Mouse (Mus musculus) kidney, postnatal 36 days (tissue): Measurements from ENCODE around the gene Ptges2.
A peak's percentile ranks its signal among the peaks of the same experiment; 100 is the strongest.
"Not testable (repeated sequence)": the region's sequence is repeated elsewhere in the genome, so short reads cannot be mapped to it uniquely, and the experiment has no call there.

ENCODE experiments used
- DNase-seq, 2 experiments: peaks; one replicate each; pipeline ENCODE4 v3.0.0; 2021 to 2022; ENCODE audit warnings: mixed read lengths in 2 of 2

Ptges2 gene

GRCm38 (mm10) chr2:32395484-32395945 lies at the start of gene Ptges2:
Ptges2 (plus strand) TSS chr2:32395896.
- peak; percentile 92 to 95 for DNase-seq

DNA sequence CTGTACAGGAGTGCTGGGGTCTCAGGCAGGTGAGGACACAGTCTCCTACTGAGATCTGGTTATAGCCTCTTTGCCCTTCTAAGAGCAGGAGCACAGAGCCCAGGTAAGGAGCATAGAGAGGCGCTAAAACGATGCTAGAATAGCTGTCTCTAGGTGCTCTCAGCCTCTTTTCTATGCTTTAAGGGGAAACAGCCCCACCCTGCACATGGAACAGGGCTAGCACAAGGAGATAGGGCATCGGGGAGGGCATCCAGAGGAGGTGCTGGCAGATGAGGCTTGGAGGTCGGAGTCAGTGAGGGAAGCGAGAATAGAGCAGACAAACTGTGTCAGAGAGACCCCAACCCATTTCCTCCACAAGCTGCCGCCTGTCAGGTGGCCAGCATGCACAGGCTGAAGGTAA lies 48.7 kb upstream of the Ptges2 start:
- no peak for DNase-seq

GRCm38 (mm10) chr2:32348311-32348710 lies 47.4 kb upstream of the Ptges2 start:
- no peak for DNase-seq

DNA sequence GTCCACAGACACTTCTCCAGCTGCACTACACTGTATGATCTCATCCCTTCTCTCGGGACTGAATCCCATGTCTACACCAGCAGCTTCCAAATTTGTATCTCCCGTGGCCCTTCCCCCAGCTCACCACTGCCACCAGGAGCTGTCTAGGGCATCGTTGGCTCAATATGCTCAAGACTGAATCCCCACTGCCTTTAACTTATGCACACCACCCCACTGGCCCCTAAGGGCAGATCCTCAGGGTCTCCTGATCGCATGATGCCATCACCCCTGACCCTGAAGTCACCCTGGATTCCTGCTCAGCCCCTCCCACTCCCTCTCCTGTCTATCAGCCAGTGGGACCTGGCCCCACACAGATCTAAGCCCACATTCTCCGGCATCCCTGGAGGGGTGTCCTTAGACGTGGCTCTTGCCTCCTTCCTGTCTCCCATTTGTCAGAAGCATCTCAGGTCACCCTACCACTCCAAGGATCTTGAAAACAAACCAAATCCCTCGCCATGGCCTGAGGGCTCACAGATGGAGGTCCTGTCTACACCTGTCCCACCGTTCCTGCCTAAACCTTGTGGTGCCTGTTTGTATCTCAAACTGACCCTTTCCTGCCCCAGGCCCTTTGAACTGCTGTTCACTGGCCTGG lies 46.0 kb upstream of the Ptges2 start:
- DNase-seq = no peak

DNA sequence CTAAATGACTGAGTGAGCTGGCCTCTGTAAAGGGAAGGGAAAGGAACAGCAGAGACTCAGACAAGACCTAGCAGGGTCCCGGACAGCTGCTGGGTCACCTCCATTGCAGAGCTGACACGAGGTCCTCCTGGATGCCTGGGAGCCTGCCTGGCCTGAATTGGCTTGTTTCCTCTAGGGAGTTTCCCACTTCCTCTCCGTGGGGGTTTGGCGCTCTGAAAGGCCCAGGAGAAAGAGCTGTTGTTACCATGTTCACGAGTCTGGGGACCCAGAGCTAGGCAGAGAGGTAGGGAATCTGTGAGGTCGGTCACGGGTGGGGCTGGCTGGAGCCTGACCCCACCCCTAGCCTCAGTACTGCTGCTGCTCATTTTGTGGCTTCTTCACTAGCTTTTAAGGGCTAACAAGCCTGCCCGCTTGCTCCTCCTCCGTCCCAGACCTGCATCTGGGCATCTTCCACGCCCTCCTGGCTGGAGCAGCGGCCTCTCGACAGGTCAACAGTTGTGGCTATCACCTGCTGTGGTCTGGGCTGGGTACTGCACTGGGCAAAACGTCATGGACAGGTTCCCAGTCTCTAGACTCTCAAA lies 45.1 kb upstream of the Ptges2 start:
- peak in 1 of 2 experiments; percentile 12 for DNase-seq

GRCm38 (mm10) chr2:32351471-32351961 lies 44.2 kb upstream of the Ptges2 start:
- DNase-seq = no peak

DNA sequence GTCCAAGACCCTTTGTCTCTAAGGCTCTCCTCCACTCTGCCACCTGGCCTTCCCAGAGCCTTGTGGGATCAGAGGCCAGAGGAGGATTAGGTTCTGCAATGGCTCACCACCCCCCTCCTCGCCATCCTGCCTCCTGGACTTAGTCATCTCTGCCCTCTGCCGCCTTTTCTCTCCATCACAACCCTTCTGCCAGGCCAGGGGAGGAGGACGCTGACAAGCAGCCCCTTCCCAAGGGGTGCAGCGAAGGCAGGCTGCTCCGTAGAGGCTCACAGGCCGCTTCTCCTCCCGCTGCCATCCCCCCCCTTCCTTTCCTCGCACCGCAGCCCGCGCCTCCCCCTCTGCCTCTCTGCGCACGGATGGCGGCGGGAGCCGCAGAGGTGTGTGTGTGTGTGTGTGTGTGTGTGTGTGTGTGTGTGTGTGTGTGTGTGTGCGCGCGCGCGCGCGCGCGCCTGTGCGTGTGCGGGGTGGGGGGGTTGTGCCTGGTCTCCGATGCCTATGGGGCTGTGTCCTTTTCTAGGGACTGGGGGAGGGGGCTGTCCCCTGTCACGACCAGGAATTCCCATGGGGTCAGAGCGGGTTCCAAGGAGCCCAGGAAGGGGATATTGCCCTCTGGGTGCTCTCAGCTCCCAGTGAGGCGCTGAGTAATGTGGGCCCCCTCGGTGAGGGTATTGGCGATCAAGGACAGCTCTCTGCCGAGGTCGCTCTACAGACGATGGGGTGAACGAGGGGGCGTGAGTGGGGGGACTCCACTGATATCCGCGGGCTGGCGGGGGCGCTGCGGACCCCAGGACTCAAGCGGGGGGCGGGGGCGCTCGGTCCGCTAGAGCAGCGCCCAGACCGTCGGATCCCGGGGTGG lies 43.3 kb upstream of the Ptges2 start, which contains the start of gene Ciz1:
Gene Ciz1, plus strand, starts transcription at position 177 of the 856 bp plus-strand sequence.
- DNase-seq = peak; percentile 13 to 19

GRCm38 (mm10) chr2:32353007-32353542 lies 42.6 kb upstream of the Ptges2 start, which contains the start of gene Dnm1:
Dnm1 (minus strand) TSS chr2:32353338.
- DNase-seq = peak; percentile 88 to 93

DNA sequence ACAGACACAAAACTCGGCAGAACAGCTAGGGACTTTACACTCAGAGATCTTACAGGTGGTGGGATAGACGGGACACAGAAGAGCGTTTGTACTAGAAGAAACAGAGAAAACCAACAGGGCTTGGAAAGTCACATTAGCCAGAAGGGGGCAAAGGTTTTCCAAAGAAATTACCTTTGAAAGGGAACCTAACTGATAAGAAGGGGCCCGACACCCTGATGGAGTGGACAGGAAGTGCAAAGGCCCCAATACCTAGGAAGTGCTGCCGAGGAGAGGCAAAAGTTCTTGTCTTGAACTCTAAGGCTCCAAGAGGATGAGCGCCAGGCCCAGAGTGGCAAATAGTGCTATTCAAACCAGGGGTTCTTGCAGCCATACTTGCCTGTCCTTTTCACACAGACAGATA lies 41.9 kb upstream of the Ptges2 start:
- no peak for DNase-seq

- no peak for DNase-seq
These were observed 41.3 kb upstream of the Ptges2 start for GRCm38 (mm10) chr2:32354336-32354895.

GRCm38 (mm10) chr2:32356216-32356615 lies 39.5 kb upstream of the Ptges2 start:
- DNase-seq = no peak

DNA sequence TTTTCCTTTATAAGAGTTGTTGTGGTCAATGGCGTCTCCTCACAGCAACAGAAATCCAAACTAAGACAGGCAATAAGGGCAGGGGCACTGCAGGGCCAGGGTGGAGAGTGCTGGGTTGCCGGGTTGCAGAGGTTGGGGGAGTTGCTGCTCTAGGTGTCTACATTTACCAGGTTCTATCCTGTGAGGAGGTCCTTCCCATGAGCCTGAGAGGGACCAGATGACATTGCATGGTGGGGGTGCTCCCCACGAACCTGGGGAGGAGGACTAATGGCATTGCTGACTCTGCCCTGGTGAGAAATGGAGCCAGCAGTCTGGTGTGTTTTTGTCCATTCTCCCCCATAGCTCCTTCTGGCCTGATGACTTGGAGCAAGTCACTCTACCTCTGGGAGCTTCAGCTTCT lies 38.0 kb upstream of the Ptges2 start:
- no peak for DNase-seq

DNA sequence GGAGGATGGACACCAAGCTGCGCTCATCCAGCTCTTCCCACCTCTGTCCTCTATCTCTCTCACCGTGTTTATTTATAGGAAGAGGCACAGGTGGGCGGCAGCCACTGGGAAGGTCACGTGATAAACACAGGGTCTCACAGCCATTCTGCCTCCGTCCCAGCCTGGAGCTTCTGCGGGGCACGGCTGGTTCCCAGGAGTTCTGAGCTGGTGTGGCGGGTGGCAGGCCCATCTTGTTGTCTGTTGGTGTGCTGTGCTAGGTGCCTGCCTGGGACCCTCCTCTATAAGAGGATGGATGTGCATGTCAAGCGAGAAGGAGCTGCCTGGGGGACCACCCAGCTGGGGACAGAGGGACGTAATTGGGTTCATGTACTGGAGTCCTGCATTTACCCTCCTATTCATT lies 37.3 kb upstream of the Ptges2 start:
- no peak for DNase-seq

GRCm38 (mm10) chr2:32360741-32361140 lies 35.0 kb upstream of the Ptges2 start:
- DNase-seq = peak; percentile 92 to 93

GRCm38 (mm10) chr2:32361437-32361836 lies 34.3 kb upstream of the Ptges2 start:
- peak; percentile 80 to 91 for DNase-seq

DNA sequence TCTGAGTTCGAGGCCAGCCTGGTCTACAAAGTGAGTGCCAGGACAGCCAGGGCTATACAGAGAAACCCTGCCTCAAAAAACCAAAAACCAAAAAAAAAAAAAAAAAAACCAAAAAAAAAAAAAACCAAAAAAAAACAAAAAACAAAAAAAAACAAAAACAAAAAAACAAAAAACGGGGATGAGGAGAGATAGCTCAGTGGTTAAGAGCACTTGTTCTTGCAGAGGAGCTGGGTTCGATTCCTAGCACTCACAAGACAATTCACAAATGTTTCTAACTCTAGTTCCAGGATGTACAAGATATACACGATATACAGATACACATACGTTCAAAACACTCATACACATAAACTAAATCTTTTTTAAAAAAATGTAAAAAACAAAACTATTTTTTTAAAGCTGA lies 33.4 kb upstream of the Ptges2 start:
- DNase-seq = not testable (repeated sequence)

- DNase-seq = peak; percentile 93 to 96
These were observed 32.8 kb upstream of the Ptges2 start for GRCm38 (mm10) chr2:32362817-32363340.

DNA sequence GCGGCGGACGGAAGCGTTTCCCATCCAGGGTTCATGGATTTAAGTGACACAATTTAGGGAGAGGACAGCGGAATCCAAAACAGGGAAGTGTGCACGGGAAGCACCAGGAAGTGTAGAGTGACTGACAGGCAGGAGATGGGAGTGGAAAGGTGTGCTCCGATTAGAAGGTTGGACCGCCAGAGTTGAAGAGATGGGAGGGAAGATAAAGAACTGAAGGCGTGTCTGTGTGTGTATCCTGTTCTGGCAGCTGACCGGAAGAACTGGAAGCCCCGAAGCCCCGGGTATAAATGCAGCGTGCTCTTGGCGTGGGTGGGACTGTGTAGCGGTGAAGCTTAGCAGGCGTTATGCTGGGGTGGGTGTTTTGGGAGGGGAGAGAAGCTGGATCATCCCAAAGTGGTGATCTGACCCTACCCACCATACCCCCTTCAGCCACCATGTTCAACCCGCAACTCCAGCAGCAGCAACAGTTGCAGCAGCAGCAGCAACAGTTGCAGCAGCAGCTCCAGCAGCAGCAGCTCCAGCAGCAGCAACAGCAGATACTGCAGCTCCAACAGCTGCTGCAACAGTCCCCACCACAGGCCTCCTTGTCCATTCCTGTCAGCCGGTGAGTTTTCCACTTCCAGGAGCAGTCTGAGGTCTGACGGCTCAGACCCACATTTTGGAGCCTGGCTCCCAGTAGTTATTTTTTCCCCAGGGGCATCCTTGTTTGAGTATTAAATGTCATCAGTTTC lies 32.2 kb upstream of the Ptges2 start:
- peak; percentile 50 to 71 for DNase-seq

GRCm38 (mm10) chr2:32364121-32364520 lies 31.6 kb upstream of the Ptges2 start:
- no peak for DNase-seq

DNA sequence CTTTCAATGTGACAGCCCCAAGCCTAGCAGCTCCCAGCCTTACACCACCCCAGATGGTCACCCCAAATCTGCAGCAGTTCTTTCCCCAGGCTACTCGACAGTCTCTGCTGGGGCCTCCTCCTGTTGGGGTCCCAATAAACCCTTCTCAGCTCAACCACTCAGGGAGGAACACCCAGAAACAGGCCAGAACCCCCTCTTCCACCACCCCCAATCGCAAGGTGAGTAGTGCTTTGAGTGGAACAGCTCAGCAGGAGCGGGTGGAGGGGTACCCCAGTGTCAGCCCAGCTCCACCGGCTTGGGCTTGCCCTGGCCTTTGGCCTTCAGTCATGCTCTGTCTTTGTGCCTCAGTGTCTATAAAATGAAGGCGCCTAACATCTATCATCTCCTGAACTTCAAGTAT lies 28.4 kb upstream of the Ptges2 start:
- DNase-seq = no peak

GRCm38 (mm10) chr2:32374191-32374590 lies 21.5 kb upstream of the Ptges2 start:
- DNase-seq = no peak
